Mouse (Mus musculus) common myeloid progenitor, adult 5-6 weeks (primary cell): ENCODE data around the gene Dzip1l. TPM values are rescaled to one million over a fixed set of nuclear protein-coding genes. Genes with fewer than 3 reads are reported as not detected.
"Not testable (repeated sequence)": the region's sequence is repeated elsewhere in the genome, so short reads cannot be mapped to it uniquely, and the experiment has no call there.

Experiments
- ATAC-seq: replicated peaks from 2 replicates; pipeline ENCODE4 v1.8.0; 2016; ENCODE audit warnings: low read depth, mild to moderate bottlenecking, moderate TSS enrichment, inconsistent platforms; ENCODE audit not compliant: poor library complexity, severe bottlenecking
- total RNA-seq: library from RNA; stranded (forward); fragments of 200-1000, 187-1606 nt; gene quantifications from 2 replicates; pipeline ENCODE4 v1.2.3, GENCODE M21; 2017

The Dzip1l gene
- total RNA-seq = not detected in 2 replicates

DNA sequence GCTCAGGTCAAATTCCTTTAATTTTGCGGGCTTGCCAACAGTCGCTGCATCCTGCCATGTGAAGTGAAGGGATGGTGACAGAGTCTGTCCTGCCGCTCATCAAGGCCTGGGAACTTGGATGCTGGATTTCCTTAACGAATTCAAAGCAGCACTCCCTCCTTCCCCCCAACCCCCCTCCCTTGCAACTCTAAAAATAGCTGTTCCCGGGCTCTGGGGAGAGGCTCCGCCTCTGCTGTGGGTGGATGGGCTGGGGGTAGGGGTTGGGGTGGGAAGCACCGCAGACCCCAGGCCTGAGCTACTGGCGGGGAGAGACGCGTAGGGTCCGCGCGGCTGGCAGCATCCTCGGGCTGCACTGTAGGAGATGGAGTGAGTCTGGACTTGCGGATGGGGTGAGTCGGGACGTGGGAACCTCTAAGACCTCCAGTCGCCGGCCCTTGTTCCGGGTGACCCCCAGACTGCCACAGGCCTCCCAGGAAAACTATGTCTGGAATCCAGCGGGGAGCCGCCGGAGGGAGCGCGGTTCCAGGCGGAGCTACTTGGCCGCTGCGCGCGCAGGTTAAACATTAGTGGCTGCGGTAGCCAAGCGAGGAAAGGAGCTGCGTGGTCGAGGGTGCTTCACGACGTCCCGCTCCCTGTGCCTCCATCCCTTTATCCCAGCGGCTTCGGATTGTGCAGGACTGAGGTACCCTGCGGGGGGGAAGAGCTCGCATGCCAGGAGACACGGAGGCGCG is at the start of gene Dzip1l:
Gene Dzip1l (plus strand): TSS at position 216 of the 731 bp plus-strand sequence.
- no peak for ATAC-seq

DNA sequence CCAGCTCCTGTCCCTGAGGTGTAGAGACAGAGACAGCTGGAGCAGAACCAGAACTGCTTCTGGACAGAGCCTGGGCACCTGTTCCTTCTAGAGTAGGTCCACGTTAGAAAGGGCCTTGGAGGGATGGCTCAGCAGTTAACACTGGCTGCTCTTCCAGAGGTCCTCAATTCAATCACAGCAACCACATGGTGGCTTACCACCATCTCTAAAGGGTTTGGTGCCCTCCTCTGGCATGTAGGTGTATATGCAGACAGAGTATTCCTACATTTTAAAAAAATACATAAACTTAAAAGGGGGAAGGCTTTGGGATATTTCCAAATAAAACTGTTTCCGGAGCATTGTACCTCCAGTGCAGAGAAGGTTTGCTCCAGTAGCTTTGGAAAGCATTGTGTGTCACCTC is 48.6 kb upstream of the Dzip1l start:
- ATAC-seq = peak; percentile 79

DNA sequence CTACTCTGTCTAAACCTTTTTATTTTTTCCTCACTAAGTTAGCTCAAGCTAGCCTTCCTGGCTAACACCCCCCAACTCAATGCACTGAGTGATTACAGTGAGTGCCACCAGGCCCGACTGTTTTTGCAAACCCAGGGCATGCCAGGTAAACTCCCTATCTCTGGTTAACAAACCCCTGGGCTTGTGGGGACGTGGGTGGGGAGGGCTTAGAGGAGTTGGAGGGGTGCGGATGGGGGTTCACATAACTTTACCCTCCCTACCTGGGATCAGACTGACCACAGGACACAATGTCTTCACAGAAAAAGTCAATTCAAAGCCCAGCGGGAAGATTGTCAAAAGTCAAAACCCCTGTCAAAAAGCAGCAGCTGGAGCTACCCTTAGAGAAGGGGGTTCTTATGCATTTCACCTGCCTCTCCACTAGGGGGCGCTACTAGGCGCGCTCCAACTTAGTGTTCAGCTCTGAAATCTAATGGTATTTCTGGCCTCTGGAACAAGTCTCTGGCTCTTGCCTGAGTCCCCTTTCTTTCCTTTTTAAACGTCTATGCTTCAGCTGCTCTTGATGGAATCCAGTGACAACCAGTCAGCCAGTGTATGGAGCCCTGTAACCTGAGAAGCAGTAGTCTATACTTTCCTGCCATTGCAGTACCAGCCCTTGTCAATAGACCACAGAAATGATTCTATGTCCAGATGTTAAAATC is 41.6 kb upstream of the Dzip1l start:
- ATAC-seq = peak; percentile 83

DNA sequence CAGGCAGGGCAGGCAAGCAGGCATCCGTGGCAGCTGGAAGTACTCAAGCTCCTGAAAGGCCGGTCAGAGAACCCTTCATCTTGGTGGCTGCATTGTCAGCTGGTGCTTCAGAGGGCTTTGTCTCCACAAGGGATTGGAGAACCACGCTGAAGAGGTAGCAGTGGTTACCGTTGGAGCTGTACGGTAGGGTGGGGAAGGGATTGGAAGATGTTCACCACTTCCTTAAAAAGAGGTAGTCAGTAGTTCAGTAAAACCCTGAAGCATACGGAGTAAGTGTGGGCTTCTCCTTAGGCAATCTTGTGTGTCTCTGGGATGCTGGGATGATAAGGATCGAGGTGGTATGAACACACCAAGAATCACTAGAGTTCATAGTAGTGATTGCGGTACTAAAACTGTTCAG is 38.2 kb upstream of the Dzip1l start:
- peak; percentile 50; the same call in 1 of the 2 replicates for ATAC-seq

DNA sequence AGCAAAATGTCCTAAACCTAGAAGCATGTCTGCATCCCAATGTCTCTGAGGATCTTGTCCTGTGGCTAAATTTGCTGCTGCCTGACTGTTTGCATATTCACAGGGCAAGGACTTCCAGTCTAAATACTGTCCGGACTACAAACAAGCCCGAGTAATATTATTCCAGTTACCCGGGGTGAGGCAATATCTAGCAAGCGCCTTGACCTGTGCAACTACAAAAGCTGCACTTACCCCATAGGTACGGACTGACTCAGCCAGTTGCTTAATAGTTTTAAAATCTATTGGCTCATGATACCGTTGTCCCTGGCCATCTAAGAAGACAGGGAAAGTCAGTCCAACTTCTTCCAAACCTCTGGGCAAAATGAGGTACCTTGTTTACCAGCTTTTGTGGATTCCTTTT is 30.2 kb upstream of the Dzip1l start:
- not testable (repeated sequence) for ATAC-seq

DNA sequence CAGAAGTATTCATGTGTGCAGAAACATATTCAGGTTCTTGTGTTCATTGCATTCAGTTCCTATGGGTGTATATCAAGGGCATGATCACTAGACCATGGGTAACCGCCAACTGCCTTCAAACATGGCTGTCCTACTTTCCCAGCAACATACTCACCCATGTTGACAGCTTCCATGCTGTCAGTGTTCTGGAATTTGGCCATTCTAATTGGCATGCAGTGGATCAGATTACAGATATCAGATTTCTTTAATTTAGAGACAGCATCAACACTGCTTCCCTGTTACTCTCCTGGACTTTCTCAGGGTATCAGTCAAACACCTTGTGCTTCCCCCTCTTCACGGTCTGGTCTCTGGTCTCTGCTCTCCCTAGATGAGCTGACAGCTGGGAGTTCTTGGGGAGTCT is 25.7 kb upstream of the Dzip1l start:
- ATAC-seq = no peak

DNA sequence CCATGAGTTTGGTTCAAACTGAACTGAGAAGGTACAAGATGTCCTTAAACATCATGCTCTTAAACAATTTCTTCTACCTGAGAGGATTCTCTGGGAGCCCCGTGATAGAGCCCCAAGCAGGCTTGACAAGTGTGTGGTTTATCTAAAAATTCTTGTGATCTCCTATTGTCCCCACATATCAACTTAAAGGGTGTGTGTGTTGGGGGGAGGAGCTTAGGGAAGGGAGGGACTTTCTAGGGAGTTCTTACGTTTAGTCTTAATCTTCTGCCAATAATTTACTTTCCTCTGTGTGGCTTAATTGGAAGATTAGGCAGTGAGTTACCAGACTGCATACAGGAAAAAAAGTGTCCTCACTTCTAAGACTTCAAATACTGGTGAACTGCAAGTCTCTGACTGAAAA is 17.1 kb upstream of the Dzip1l start, which contains the start of gene A4gnt:
Gene A4gnt (plus strand): TSS at position 301 of the 400 bp plus-strand sequence.
- ATAC-seq = no peak

DNA sequence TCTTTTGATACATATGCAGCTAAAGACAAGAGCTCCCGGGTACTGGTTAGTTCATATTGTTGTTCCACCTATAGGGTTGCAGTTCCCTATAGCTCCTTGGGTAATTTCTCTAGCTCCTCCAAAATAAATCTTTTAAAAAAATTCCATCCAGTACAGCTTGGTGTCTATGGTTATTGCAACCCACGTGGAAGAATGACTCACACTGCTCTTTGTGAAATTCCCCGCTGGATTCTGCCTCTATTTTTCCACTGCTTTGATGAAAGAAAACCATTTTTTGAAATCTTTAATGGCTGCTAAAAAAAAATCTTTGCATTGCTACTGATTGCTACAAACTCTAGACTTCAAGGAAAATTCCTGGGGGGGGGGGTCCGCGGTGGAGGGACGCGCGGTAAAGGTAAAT is 9.6 kb upstream of the Dzip1l start:
- ATAC-seq = no peak

DNA sequence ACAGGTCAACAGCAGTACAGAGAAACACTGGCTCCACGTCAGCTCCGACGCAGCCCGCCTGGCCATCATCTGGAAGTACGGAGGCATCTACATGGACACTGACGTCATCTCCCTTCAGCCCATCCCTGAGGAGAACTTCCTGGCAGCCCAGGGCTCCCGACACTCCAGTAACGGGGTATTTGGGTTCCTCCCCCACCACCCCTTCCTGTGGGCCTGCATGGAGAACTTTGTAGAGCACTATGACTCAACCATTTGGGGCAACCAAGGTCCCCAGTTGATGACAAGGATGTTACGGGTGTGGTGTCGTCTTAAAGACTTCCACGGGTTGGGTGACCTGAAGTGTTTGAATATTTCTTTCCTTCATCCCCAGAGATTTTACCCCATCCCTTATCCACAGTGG is 9.1 kb upstream of the Dzip1l start:
- ATAC-seq = no peak

DNA sequence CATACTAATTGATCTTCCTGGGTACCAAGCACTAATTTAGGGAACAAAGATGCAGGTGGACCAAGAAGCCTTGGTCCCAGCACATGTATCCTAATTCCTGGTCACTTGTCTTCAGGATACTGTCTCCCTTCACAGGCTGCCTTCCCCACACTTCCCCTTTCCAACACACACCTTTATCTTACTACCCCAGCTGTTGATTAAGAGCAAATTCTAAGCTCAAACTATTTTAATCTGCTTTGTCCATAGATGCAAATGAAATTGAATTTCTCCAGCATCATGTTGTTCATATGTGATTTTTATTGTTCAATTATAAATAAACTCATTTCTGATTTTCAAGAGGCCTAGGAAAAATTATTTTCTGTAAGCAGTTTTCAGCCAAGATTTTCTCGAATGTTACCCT is 7.3 kb upstream of the Dzip1l start:
- ATAC-seq = no peak

DNA sequence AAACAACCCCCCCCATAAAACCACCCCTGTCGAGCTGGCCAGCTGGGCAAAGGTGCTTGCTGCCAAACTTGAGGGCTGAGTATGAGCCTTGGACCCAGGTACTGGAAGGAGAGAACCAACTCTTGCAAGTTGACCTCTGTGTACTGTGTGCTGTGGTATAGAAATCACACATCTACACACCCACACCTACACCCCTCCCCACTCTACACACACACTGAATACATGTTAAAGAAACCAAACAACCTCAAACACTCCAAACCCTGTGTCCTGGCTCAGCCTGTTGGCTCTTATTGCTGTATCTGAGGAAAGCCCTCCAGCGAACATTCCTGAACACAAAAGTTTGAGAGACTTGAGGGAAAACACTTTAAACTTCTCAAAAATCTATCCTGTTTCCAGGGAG is 6.3 kb upstream of the Dzip1l start:
- no peak for ATAC-seq

DNA sequence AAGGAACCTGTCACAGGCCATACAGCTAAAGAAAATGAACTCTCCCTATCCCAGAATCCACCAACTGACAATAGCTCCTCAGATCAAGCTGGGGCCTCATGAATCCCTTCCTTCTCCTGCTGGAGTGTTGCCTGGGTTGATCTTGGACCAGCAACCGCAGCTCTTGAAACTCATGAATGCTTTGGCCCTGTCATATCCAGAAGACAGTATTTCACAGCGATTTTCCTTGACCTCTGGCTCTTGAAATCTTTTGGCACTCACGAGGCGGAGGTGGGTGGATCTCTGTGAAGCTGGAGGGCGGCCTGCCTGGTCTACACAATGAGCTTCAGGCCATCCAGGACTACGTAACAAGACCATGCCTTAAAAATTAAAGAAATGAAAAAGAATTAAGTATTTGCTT is 5.2 kb upstream of the Dzip1l start:
- no peak for ATAC-seq

DNA sequence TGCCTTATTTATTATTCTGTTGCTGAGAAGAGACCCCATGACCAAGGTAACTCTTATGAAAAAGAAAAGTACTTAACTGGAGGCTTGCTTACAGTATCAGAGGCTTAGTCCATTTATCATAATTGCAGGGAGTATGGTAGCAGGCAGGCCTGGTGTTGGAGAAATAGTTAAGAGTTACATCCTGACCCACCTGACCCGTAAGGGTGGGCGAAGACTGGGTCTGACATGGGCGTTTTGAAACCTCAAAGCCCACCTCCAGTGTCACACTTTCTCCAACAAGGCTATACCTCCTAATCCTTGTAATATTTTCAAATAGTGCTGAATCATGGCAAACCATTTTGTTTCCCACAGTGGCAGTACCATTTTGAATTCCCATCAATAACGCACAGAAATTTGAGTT is 715 bp upstream of the Dzip1l start:
- ATAC-seq = no peak

DNA sequence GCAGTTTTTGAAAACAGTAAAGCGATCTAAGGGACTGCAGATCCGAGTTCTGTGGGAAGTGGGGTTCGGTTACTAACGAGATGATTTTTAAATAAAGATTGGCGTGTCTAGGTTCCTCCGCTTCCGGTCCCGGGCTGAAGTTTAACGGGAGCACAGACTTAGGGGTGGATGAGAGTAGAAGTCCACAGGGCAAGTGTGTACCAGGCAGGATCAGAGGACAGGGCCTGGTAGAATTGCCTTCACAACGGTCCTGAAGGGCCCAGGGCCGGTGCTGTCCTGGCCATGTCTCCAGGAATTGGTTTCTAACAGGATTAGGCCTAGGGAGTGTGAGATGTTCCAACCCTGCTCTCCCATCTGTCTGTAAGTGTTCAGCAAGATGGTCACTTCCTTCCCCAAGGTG is 775 bp downstream of the Dzip1l start:
- ATAC-seq = no peak

DNA sequence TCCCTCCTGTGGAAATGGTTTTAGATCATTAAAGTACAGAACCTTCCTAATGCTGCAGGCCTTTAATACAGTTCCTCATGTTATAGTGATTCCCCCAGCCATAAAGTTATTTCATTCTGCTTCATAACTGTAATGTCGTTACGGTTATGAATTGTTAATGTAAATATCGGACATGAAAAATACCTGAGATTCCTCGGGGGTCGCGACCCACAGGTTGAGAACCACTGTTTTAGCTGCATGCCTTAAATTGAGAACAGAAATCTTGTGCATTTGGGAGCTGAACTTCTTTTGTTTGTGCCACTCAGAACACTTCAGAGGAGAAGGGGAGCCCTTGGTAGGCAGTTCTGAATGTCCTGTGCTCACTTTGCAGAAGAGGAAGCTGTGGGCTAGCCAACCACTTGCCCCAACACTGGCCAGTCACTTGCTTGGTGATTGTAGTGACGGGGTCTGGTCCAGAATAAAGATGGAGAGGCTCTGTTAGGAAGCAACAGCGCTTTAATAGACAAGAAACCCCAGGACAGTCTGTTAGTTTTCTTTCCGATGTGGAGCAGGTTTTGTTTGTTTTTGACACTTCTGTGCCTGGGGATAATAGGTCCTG is 1.3 kb downstream of the Dzip1l start:
- 0 out of 2 replicates have a peak, but pooled peaks have one; percentile 41 for ATAC-seq

DNA sequence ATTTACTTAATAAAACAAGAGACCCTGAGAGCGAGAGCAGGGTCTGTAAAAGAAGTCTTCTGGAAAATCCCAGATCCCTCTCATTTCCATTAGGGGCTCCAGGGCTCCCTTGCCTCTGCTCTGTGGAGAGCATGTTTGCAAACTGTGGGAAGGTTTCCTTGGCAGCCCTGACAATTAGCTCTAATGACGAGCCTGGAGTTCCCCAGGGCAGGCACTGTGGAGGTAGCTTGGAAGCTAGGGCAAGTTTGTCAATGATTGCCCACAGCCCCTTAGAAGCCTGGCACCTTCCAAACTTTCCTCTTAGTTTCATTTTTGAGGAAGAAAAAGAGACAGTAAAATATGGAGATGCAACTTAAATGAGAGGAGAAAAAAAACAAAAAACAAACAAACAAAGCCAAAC is 2.5 kb downstream of the Dzip1l start:
- ATAC-seq = no peak

DNA sequence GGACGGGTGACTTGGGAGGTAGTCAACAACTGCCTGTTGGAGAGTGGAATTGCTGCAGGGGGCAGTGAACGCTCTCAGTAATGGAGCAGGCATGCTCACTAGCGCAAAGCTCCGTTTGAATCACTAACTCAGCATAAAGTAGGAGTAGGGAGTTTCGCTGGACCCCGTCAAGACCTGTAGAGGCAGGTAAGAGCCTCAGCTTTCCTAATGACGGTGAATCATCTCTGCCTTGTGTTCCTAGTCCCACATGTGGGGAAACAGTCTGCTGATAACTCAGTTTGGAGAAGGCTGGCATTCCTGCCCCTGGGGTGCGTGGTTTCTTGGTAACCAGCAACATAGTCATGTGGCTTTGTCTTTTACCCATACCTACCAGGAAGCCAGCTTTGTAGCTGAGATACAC is 3.0 kb downstream of the Dzip1l start:
- no peak for ATAC-seq

DNA sequence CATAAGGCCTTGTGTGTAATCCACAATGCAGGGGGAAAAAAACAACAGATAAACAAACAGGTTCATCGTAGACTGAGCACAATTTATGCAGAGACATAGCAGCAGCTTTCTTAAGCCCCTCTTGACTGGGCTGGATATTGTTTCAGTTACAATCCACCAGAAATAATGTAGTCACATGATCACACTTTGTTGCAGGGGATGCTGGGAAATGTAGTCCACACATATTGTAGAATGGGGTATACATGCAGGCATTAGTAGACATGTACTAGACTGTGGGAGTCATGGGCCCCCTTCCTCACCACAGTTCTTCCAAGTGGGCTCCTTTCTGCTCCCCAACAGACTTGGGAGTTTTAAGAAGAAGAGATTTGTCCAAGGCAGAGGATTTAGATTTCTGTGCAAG is 7.5 kb downstream of the Dzip1l start:
- ATAC-seq = no peak

DNA sequence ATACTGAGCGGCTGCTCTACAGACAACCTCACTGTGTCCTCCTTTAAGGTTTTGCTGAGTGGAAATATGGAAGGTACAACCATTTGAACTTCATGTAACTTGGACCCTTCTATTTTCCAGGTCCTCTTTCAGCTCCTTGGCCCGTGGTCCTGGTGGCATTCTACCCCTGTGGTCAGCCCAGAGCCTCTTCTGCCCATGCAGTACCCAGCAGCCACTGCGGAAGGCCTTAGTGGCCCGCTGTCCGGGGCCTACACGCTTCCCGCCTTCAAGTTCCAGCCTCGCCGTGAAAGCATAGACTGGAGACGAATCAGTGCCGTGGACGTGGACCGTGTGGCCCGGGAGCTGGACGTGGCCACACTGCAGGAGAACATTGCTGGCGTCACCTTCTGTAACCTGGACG is 7.9 kb downstream of the Dzip1l start:
- ATAC-seq = no peak

DNA sequence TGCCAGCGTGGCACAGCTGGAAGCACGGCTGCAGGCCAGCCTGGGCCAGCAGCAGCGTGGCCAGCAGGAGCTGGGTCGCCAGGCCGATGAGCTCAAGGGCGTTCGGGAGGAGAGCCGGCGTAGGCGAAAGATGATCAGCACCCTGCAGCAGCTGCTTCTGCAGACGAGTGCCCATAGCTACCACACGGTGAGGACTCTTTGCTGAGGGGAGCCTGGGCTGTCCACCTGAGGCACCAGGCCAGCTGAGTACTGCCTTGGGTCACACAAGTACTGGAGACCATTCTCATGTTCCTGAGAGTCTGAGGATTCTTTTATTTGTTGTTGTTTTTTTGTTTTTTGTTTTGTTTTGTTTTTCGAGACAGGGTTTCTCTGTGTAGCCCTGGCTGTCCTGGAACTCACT is 8.4 kb downstream of the Dzip1l start:
- ATAC-seq = no peak

DNA sequence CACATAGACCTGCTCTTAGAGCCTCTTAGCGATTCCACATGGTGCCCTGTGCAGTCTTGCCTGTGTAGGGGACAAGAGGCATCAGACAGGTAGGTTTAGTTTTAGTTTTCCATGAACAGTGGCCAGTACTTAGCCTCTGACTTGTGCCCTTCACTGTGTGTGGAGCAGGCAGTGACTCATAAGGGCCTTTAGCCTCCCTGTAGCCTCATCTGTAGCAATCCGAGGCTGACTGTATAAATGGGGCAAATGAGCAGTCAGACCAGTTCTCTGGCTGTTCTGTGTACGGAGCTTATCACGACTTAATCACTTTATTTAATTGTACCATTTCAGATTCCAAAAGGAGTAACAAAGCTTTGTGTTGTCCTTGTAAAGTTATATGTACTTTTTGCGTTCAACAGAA is 10.7 kb downstream of the Dzip1l start:
- ATAC-seq = no peak
